Mouse (Mus musculus): ENCODE results near the gene Ccz1.

The Ccz1 gene

GRCm38 (mm10) chr5:143994632-143995365 is 19.9 kb downstream of the Ccz1 start:
- DNase-seq (ENCODE audit: low read depth, low spot score), result no peak

- DNase-seq (ENCODE audit: low read depth, low spot score), result no peak
Observed at GRCm38 (mm10) chr5:143993849-143994248, 20.8 kb downstream of the Ccz1 start.

GRCm38 (mm10) chr5:143993260-143993659 is 21.4 kb downstream of the Ccz1 start:
- DNase-seq (ENCODE audit: low read depth, low spot score), result no peak

- no peak for DNase-seq (ENCODE audit: low read depth, low spot score)
Observed at GRCm38 (mm10) chr5:143992661-143993060, 22.0 kb downstream of the Ccz1 start.

GRCm38 (mm10) chr5:143990086-143990485 is 24.6 kb downstream of the Ccz1 start:
- DNase-seq (ENCODE audit: low read depth, low spot score), result no peak

- no peak for DNase-seq (ENCODE audit: low read depth, low spot score)
Observed at GRCm38 (mm10) chr5:143989046-143989445, 25.6 kb downstream of the Ccz1 start.

GRCm38 (mm10) chr5:143987596-143987995 is 27.1 kb downstream of the Ccz1 start:
- no peak for DNase-seq (ENCODE audit: low read depth, low spot score)

- DNase-seq (ENCODE audit: low read depth, low spot score), result no peak
Observed at GRCm38 (mm10) chr5:143985381-143985780, 29.3 kb downstream of the Ccz1 start.

GRCm38 (mm10) chr5:143982361-143982760 is 32.3 kb downstream of the Ccz1 start:
- no peak for DNase-seq (ENCODE audit: low read depth, low spot score)

- DNase-seq (ENCODE audit: low read depth, low spot score), result no peak
Observed at GRCm38 (mm10) chr5:143980858-143981257, 33.8 kb downstream of the Ccz1 start.

- no peak for DNase-seq (ENCODE audit: low read depth, low spot score)
Observed at GRCm38 (mm10) chr5:143976726-143977431, 37.8 kb downstream of the Ccz1 start.

GRCm38 (mm10) chr5:143976232-143976631 is 38.4 kb downstream of the Ccz1 start:
- DNase-seq (ENCODE audit: low read depth, low spot score), result no peak

GRCm38 (mm10) chr5:143975631-143975933 is 39.1 kb downstream of the Ccz1 start:
- no peak for DNase-seq (ENCODE audit: low read depth, low spot score)

GRCm38 (mm10) chr5:143974931-143975630 is 39.6 kb downstream of the Ccz1 start:
- peak; percentile 59 for DNase-seq (ENCODE audit: low read depth, low spot score)

GRCm38 (mm10) chr5:143972628-143973027 is 42.0 kb downstream of the Ccz1 start:
- DNase-seq (ENCODE audit: low read depth, low spot score), result no peak

GRCm38 (mm10) chr5:143966671-143967070 is 48.0 kb downstream of the Ccz1 start:
- no peak for DNase-seq (ENCODE audit: low read depth, low spot score)

GRCm38 (mm10) chr5:143965586-143966345 is 48.9 kb downstream of the Ccz1 start:
- DNase-seq (ENCODE audit: low read depth, low spot score), result no peak

- DNase-seq (ENCODE audit: low read depth, low spot score), result no peak
Observed at GRCm38 (mm10) chr5:143961176-143961575, 53.5 kb downstream of the Ccz1 start.

- DNase-seq (ENCODE audit: low read depth, low spot score), result no peak
Observed at GRCm38 (mm10) chr5:143959551-143959950, 55.1 kb downstream of the Ccz1 start.

- no peak for DNase-seq (ENCODE audit: low read depth, low spot score)
Observed at GRCm38 (mm10) chr5:143957101-143957500, 57.6 kb downstream of the Ccz1 start.

GRCm38 (mm10) chr5:143950016-143950415 is 64.7 kb downstream of the Ccz1 start:
- no peak for DNase-seq (ENCODE audit: low read depth, low spot score)

- DNase-seq (ENCODE audit: low read depth, low spot score), result no peak
Observed at GRCm38 (mm10) chr5:143948361-143948760, 66.3 kb downstream of the Ccz1 start.
